8 mouse cellular contexts compared by ENCODE assay signal in the genomic region with DNA sequence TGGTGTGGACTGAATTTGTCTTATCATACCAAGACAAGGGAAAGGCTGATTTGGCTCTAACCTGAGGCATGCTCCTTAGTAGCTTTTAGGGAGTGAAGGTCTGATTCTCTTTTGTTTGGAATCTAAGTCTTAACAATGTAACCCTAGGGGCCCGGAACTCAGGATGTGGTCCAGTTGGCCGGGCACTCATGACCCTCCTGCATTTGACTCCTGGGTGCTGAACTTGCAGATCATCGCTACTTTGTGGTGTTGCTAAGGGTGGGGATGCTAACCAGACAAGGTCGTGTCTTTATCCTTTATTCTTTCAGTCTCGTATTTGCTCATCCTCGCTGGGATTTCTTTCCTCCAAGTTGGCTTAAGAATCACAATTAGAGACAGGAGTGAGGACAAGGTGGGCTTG. TPM values are rescaled to one million over a fixed set of nuclear protein-coding genes. Genes with fewer than 3 reads are reported as not detected.
DNase-seq lines count a peak whose midpoint lies in the region; ATAC-seq and TF ChIP-seq lines count a peak whose summit lies in the region.

No protein-coding gene starts in this region.

- H3K27ac ChIP-seq in spleen, adult 2 months (ENCODE audit: insufficient read depth, low read length) = no peak overlapping the region
- H3K27ac ChIP-seq in limb, embryonic 13.5 days = no peak overlapping the region
- peak overlapping the region; percentile 64 for H3K27ac ChIP-seq in stomach, embryonic 16.5 days (ENCODE audit: low read length)

- DNase-seq in cerebellum, adult 9-10 months = peak; percentile 16
- DNase-seq in cerebellum, adult 11-12 months = no peak
- no peak for DNase-seq in spleen, adult 2 months (ENCODE audit: low read depth in 1 of 2, low spot score in 2 of 2)
- no peak for DNase-seq in spleen, postnatal 10 days (ENCODE audit: low spot score in 2 of 2)
- DNase-seq in spleen, postnatal 36 days (ENCODE audit: low spot score in 2 of 2) = no peak
- no peak for DNase-seq in MN1 (ENCODE audit: low spot score)

- no peak for TF ChIP-seq CTCF in spleen, adult 2 months (IDR thresholded peaks at IDR 0.05; ENCODE audit: extremely low read depth, insufficient read depth, insufficient read length, insufficient replicate concordance)

- H3K27me3 ChIP-seq in spleen, adult 2 months (ENCODE audit: control insufficient read depth, insufficient read depth, low read length) = no peaks in the 10 kb centered on the region
- H3K27me3 ChIP-seq in limb, embryonic 13.5 days = peaks cover 9% of the 10 kb centered on the region; the same call in 1 of the 2 replicates
- H3K27me3 ChIP-seq in stomach, embryonic 16.5 days (ENCODE audit: control insufficient read depth, insufficient read depth, low read length) = no peaks in the 10 kb centered on the region

- H3K4me3 ChIP-seq in spleen, adult 2 months (ENCODE audit: extremely low read depth, insufficient read depth, insufficient read length) = peak overlapping the region; percentile 48; the same call in 1 of the 2 replicates
- peak overlapping the region; percentile 28 for H3K4me3 ChIP-seq in limb, embryonic 13.5 days
- peak overlapping the region; percentile 35 for H3K4me3 ChIP-seq in stomach, embryonic 16.5 days (replicated peaks; ENCODE audit: low read length)

- H3K4me2 ChIP-seq in limb, embryonic 13.5 days (replicated peaks) = peak overlapping the region; percentile 59
- peak overlapping the region; percentile 63 for H3K4me2 ChIP-seq in stomach, embryonic 16.5 days (ENCODE audit: low read depth, low read length)

- 0 out of 2 replicates have a peak overlapping the region, but pooled peaks have one; percentile 3 for H3K9ac ChIP-seq in limb, embryonic 13.5 days
- peak overlapping the region; percentile 52 for H3K9ac ChIP-seq in stomach, embryonic 16.5 days (ENCODE audit: low read length)

- ATAC-seq in limb, embryonic 13.5 days (ENCODE audit: low FRiP score, low read depth) = no peak
- ATAC-seq in stomach, embryonic 16.5 days (ENCODE audit: insufficient read depth, low FRiP score) = no peak

- no peaks in the 10 kb centered on the region; the same call in 1 of the 2 replicates for H3K4me1 ChIP-seq in spleen, adult 2 months (ENCODE audit: control insufficient read depth, insufficient read depth, insufficient read length)
- H3K4me1 ChIP-seq in limb, embryonic 13.5 days = peaks cover 12% of the 10 kb centered on the region
- H3K4me1 ChIP-seq in stomach, embryonic 16.5 days (ENCODE audit: control insufficient read depth, insufficient read depth, low read length) = peaks cover 12% of the 10 kb centered on the region; the same call in 1 of the 2 replicates

- H3K9me3 ChIP-seq in limb, embryonic 13.5 days = no peaks in the 10 kb centered on the region
- H3K9me3 ChIP-seq in stomach, embryonic 16.5 days (replicated peaks; ENCODE audit: control insufficient read depth, low read length) = no peaks in the 10 kb centered on the region

- 54% methylated on average over 6 of the region's 6 CpGs for WGBS in spleen, adult 2 months
- WGBS in limb, embryonic 13.5 days = 29% methylated on average over 6 of the region's 6 CpGs
- 24% methylated on average over 6 of the region's 6 CpGs for WGBS in stomach, embryonic 16.5 days

- TF ChIP-seq POLR2A in spleen, adult 2 months (IDR thresholded peaks at IDR 0.05; ENCODE audit: low read depth, low read length) = no peak

- H3K36me3 ChIP-seq in spleen, adult 2 months (ENCODE audit: control insufficient read depth, insufficient read depth, low read length) = no peaks in the 10 kb centered on the region
- no peaks in the 10 kb centered on the region for H3K36me3 ChIP-seq in limb, embryonic 13.5 days
- H3K36me3 ChIP-seq in stomach, embryonic 16.5 days (ENCODE audit: control insufficient read depth, insufficient read depth, low read length) = no peaks in the 10 kb centered on the region

RNA-seq across cellular contexts. Expression of gene Gm5148, which starts 37.5 kb away (rescaled TPM):
- 0.62 and 0.70 TPM in 2 replicates for polyA plus RNA-seq in spleen, adult 2 months (2012; rRNA removed)
- polyA plus RNA-seq in limb, embryonic 13.5 days (2015; fragmentation: Nextera tagmentation; extraction: Ambion mirVana) = 5.6 and 7.5 TPM in 2 replicates
- 5.5 and 6.3 TPM in 2 replicates for polyA plus RNA-seq in stomach, embryonic 16.5 days (2015; fragmentation: Nextera tagmentation; extraction: Ambion mirVana)

RNA-seq across cellular contexts. Expression of gene Spry1, which starts 47.0 kb away (rescaled TPM):
- 6.1 and 9.5 TPM in 2 replicates for polyA plus RNA-seq in spleen, adult 2 months (2012; rRNA removed)
- polyA plus RNA-seq in limb, embryonic 13.5 days (2015; fragmentation: Nextera tagmentation; extraction: Ambion mirVana) = 14.8 and 17.4 TPM in 2 replicates
- polyA plus RNA-seq in stomach, embryonic 16.5 days (2015; fragmentation: Nextera tagmentation; extraction: Ambion mirVana) = 12.8 and 13.5 TPM in 2 replicates
